Mouse (Mus musculus) olfactory bulb, adult 2 months (tissue): Measurements from ENCODE around the gene Atf4.

Source experiments
- CTCF ChIP-seq: fragments of 200-500 bp; IDR thresholded peaks from 2 replicates; pipeline ENCODE4 v1.5.1; 2012; ENCODE audit warnings: low read depth, mild to moderate bottlenecking, low read length, moderate library complexity; ENCODE audit not compliant: insufficient read depth
- POLR2A ChIP-seq: fragments of 200-500 bp; IDR thresholded peaks from 2 replicates; pipeline ENCODE4 v1.6.1; 2012; ENCODE audit warnings: mild to moderate bottlenecking, low read depth, low read length, moderate library complexity; ENCODE audit not compliant: insufficient read depth

GRCm38 (mm10) chr15:80271858-80272396 is 16.9 kb downstream of the Atf4 start:
- TF ChIP-seq CTCF (no peak), POLR2A (no peak)
